17 mouse cellular contexts compared by ENCODE assay signal in genomic region chrX:73468752-73469151, GRCm38 (mm10). TPM values are rescaled to one million over a fixed set of nuclear protein-coding genes. Genes with fewer than 3 reads are reported as not detected.
DNase-seq lines count a peak whose midpoint lies in the region; ATAC-seq and TF ChIP-seq lines count a peak whose summit lies in the region.
"Had no signal": no experiment of that assay in that cellular context is flagged by ENCODE, and none has a peak within 500 bp of the region (broad histone marks: within the 10 kb centered on the region; RNA-seq: fewer than 3 reads in every experiment).

No protein-coding gene starts in this region.

- no peaks in the 10 kb centered on the region for H3K36me3 ChIP-seq in hindbrain, embryonic 10.5 days
- no peaks in the 10 kb centered on the region for H3K36me3 ChIP-seq in hindbrain, embryonic 14.5 days (replicated peaks; ENCODE audit: control insufficient read depth, insufficient read depth)
- no peaks in the 10 kb centered on the region for H3K36me3 ChIP-seq in lung, embryonic 16.5 days (ENCODE audit: control insufficient read depth, insufficient read depth, low read length)
- no peaks in the 10 kb centered on the region for H3K36me3 ChIP-seq in stomach, postnatal 0 days (ENCODE audit: control insufficient read depth, insufficient read depth, low read length)
- H3K36me3 ChIP-seq: hindbrain, embryonic 15.5 days had no signal

- H3K27ac ChIP-seq in hindbrain, embryonic 10.5 days, result 0 out of 2 replicates have a peak overlapping the region, but pooled peaks have one; percentile 12
- H3K27ac ChIP-seq in hindbrain, embryonic 14.5 days, result no peak overlapping the region
- H3K27ac ChIP-seq in lung, embryonic 16.5 days (ENCODE audit: low read length), result peak overlapping the region; percentile 71
- peak overlapping the region; percentile 100 for H3K27ac ChIP-seq in embryonic fibroblast, embryonic 13.5 days (ENCODE audit: insufficient read depth, low read length)
- H3K27ac ChIP-seq in stomach, postnatal 0 days (replicated peaks), result 0 out of 2 replicates have a peak overlapping the region, but pooled peaks have one; percentile 1
- H3K27ac ChIP-seq: hindbrain, embryonic 15.5 days; liver, embryonic 14.5 days had no signal

- H3K4me1 ChIP-seq in hindbrain, embryonic 10.5 days (replicated peaks), result no peaks in the 10 kb centered on the region
- no peaks in the 10 kb centered on the region for H3K4me1 ChIP-seq in hindbrain, embryonic 14.5 days (replicated peaks; ENCODE audit: control insufficient read depth, insufficient read depth, low read length)
- H3K4me1 ChIP-seq in lung, embryonic 16.5 days (replicated peaks; ENCODE audit: control insufficient read depth, insufficient read depth, low read length), result peaks cover 14% of the 10 kb centered on the region
- H3K4me1 ChIP-seq in embryonic fibroblast, embryonic 13.5 days (ENCODE audit: control insufficient read depth, insufficient read depth, low read length), result peaks cover 29% of the 10 kb centered on the region
- no peaks in the 10 kb centered on the region for H3K4me1 ChIP-seq in stomach, postnatal 0 days (replicated peaks; ENCODE audit: control insufficient read depth, insufficient read depth)
- H3K4me1 ChIP-seq: hindbrain, embryonic 15.5 days had no signal

- 100% methylated on average over 1 of the region's 1 CpGs for WGBS in hindbrain, embryonic 10.5 days
- WGBS in hindbrain, embryonic 14.5 days, result 71% methylated on average over 1 of the region's 1 CpGs
- WGBS in lung, embryonic 16.5 days, result 38% methylated on average over 1 of the region's 1 CpGs
- WGBS in stomach, postnatal 0 days, result no CpG with 5 or more reads among the region's 1 CpGs

- no peak overlapping the region for H3K4me2 ChIP-seq in hindbrain, embryonic 14.5 days (replicated peaks)
- no peak overlapping the region for H3K4me2 ChIP-seq in lung, embryonic 16.5 days (ENCODE audit: low read depth, low read length)
- H3K4me2 ChIP-seq in stomach, postnatal 0 days (replicated peaks; ENCODE audit: low read depth), result no peak overlapping the region
- H3K4me2 ChIP-seq: hindbrain, embryonic 15.5 days had no signal

- no peak for TF ChIP-seq EP300 in stomach, postnatal 0 days (optimal IDR thresholded peaks at IDR 0.05)

- DNase-seq in hindbrain, embryonic 10.5 days (ENCODE audit: low spot score), result no peak
- DNase-seq in hindbrain, embryonic 14.5 days (ENCODE audit: low spot score), result no peak
- DNase-seq in lung, postnatal 25 days (ENCODE audit: low spot score), result no peak
- no peak for DNase-seq in stomach, postnatal 0 days (ENCODE audit: low spot score)
- DNase-seq: adrenal gland, adult 2 months; kidney, postnatal 10 days; layer of hippocampus, postnatal 36 days; right cerebral cortex, postnatal 25 days; thymus, postnatal 4 days had no signal

- TF ChIP-seq POLR2A in embryonic fibroblast, embryonic 13.5 days (IDR thresholded peaks at IDR 0.05; ENCODE audit: low read depth, low read length), result no peak

- H3K9me3 ChIP-seq in hindbrain, embryonic 10.5 days, result no peaks in the 10 kb centered on the region
- H3K9me3 ChIP-seq in hindbrain, embryonic 14.5 days (ENCODE audit: control insufficient read depth, low read length), result no peaks in the 10 kb centered on the region
- H3K9me3 ChIP-seq in lung, embryonic 16.5 days (ENCODE audit: control insufficient read depth, low read length), result no peaks in the 10 kb centered on the region
- H3K9me3 ChIP-seq in stomach, postnatal 0 days (ENCODE audit: control insufficient read depth, low read length), result no peaks in the 10 kb centered on the region
- H3K9me3 ChIP-seq: hindbrain, embryonic 15.5 days had no signal

- H3K9ac ChIP-seq in hindbrain, embryonic 14.5 days, result no peak overlapping the region
- H3K9ac ChIP-seq in lung, embryonic 16.5 days (ENCODE audit: low read length), result no peak overlapping the region; the same call in 1 of the 2 replicates
- no peak overlapping the region for H3K9ac ChIP-seq in stomach, postnatal 0 days (ENCODE audit: low read length)
- H3K9ac ChIP-seq: hindbrain, embryonic 15.5 days; liver, embryonic 14.5 days had no signal

- no peak for ATAC-seq in hindbrain, embryonic 14.5 days (ENCODE audit: low FRiP score)
- ATAC-seq in lung, embryonic 16.5 days (ENCODE audit: low read depth), result peak; percentile 8; the same call in 1 of the 2 replicates
- no peak for ATAC-seq in stomach, postnatal 0 days (ENCODE audit: low FRiP score, low TSS enrichment)
- no peak for ATAC-seq in megakaryocyte-erythroid progenitor cell, adult 5-6 weeks (replicated peaks; ENCODE audit: low FRiP score, low TSS enrichment, poor library complexity, severe bottlenecking)
- ATAC-seq: Patski had no signal

- H3K27me3 ChIP-seq in hindbrain, embryonic 10.5 days (ENCODE audit: insufficient read depth, poor library complexity, severe bottlenecking), result peaks cover 34% of the 10 kb centered on the region
- no peaks in the 10 kb centered on the region for H3K27me3 ChIP-seq in hindbrain, embryonic 14.5 days (ENCODE audit: control insufficient read depth, insufficient read depth, low read length)
- no peaks in the 10 kb centered on the region for H3K27me3 ChIP-seq in lung, embryonic 16.5 days (ENCODE audit: control insufficient read depth, insufficient read depth, low read depth, low read length)
- H3K27me3 ChIP-seq in stomach, postnatal 0 days (ENCODE audit: control insufficient read depth, insufficient read depth, low read length), result no peaks in the 10 kb centered on the region
- H3K27me3 ChIP-seq: hindbrain, embryonic 15.5 days; Patski had no signal

- H3K4me3 ChIP-seq in hindbrain, embryonic 10.5 days, result no peak overlapping the region
- H3K4me3 ChIP-seq in hindbrain, embryonic 14.5 days (replicated peaks; ENCODE audit: low read length), result no peak overlapping the region
- H3K4me3 ChIP-seq in lung, embryonic 16.5 days (ENCODE audit: low read length), result no peak overlapping the region
- no peak overlapping the region for H3K4me3 ChIP-seq in embryonic fibroblast, embryonic 13.5 days (ENCODE audit: insufficient read depth, low read length)
- H3K4me3 ChIP-seq in stomach, postnatal 0 days (ENCODE audit: low read depth, low read length), result no peak overlapping the region
- H3K4me3 ChIP-seq: hindbrain, embryonic 15.5 days; myocyte had no signal

- no peak for TF ChIP-seq CTCF in embryonic fibroblast, embryonic 13.5 days (IDR thresholded peaks at IDR 0.05; ENCODE audit: borderline replicate concordance, insufficient read depth, low read length)
- TF ChIP-seq CTCF in stomach, postnatal 0 days (IDR thresholded peaks at IDR 0.05; ENCODE audit: low read depth), result no peak

RNA-seq across cellular contexts. Expression of gene Haus7, which starts 9.9 kb away (rescaled TPM):
- polyA plus RNA-seq in hindbrain, embryonic 10.5 days (2016; fragmentation: Nextera tagmentation; extraction: Ambion mirVana), result 79.7 and 81.4 TPM in 2 replicates
- 59.8 and 66.9 TPM in 2 replicates for polyA plus RNA-seq in hindbrain, embryonic 14.5 days (2014; fragmentation: Nextera tagmentation; extraction: Ambion mirVana)
- polyA plus RNA-seq in lung, embryonic 16.5 days (2015; fragmentation: Nextera tagmentation; extraction: Ambion mirVana), result 54.2 and 54.4 TPM in 2 replicates
- polyA plus RNA-seq in embryonic fibroblast, embryonic 13.5 days (2011; ENCODE audit: insufficient read length, low read depth, missing spikeins), result 25.2 and 33.5 TPM in 2 replicates
- polyA plus RNA-seq in stomach, postnatal 0 days (2015; fragmentation: Nextera tagmentation; extraction: Ambion mirVana), result 35.7 and 36.6 TPM in 2 replicates
- 37.5 and 56.0 TPM in 2 replicates for total RNA-seq in megakaryocyte-erythroid progenitor cell, adult 5-6 weeks (2014; fragmentation: Nextera tagmentation)
- 81.1 and 85.6 TPM in 2 replicates for total RNA-seq in megakaryocyte-erythroid progenitor cell, adult 5-6 weeks (2017)

RNA-seq across cellular contexts. Expression of gene Bgn, which starts 14.7 kb away (rescaled TPM):
- polyA plus RNA-seq in hindbrain, embryonic 10.5 days (2016; fragmentation: Nextera tagmentation; extraction: Ambion mirVana), result 17.0 and 24.3 TPM in 2 replicates
- 35.0 and 40.7 TPM in 2 replicates for polyA plus RNA-seq in hindbrain, embryonic 14.5 days (2014; fragmentation: Nextera tagmentation; extraction: Ambion mirVana)
- 206 and 225 TPM in 2 replicates for polyA plus RNA-seq in lung, embryonic 16.5 days (2015; fragmentation: Nextera tagmentation; extraction: Ambion mirVana)
- polyA plus RNA-seq in embryonic fibroblast, embryonic 13.5 days (2011; ENCODE audit: insufficient read length, low read depth, missing spikeins), result 6,335 and 6,763 TPM in 2 replicates
- polyA plus RNA-seq in stomach, postnatal 0 days (2015; fragmentation: Nextera tagmentation; extraction: Ambion mirVana), result 88.0 and 89.2 TPM in 2 replicates
- total RNA-seq in megakaryocyte-erythroid progenitor cell, adult 5-6 weeks (2014; fragmentation: Nextera tagmentation), result 5.3 TPM in 1 of 2 replicates, not detected in the other
- total RNA-seq in megakaryocyte-erythroid progenitor cell, adult 5-6 weeks (2017), result 0.50 and 2.4 TPM in 2 replicates
- total RNA-seq: CH12.LX had no signal

RNA-seq across cellular contexts. Expression of gene Trex2, which starts 33.6 kb away (rescaled TPM):
- polyA plus RNA-seq in hindbrain, embryonic 10.5 days (2016; fragmentation: Nextera tagmentation; extraction: Ambion mirVana), result 0.16 TPM in 1 of 2 replicates, not detected in the other
- polyA plus RNA-seq in hindbrain, embryonic 14.5 days (2014; fragmentation: Nextera tagmentation; extraction: Ambion mirVana), result not detected in 2 replicates
- polyA plus RNA-seq in lung, embryonic 16.5 days (2015; fragmentation: Nextera tagmentation; extraction: Ambion mirVana), result not detected in 2 replicates
- not detected in 2 replicates for polyA plus RNA-seq in embryonic fibroblast, embryonic 13.5 days (2011; ENCODE audit: insufficient read length, low read depth, missing spikeins)
- polyA plus RNA-seq in stomach, postnatal 0 days (2015; fragmentation: Nextera tagmentation; extraction: Ambion mirVana), result 98.8 and 103 TPM in 2 replicates
- not detected in 2 replicates for total RNA-seq in megakaryocyte-erythroid progenitor cell, adult 5-6 weeks (2014; fragmentation: Nextera tagmentation)
- total RNA-seq in megakaryocyte-erythroid progenitor cell, adult 5-6 weeks (2017), result not detected in 2 replicates
- total RNA-seq: adrenal gland, adult 2 months; CH12.LX; layer of hippocampus, postnatal 36 days had no signal
- polyA plus RNA-seq: hindbrain, embryonic 15.5 days; liver, embryonic 14.5 days; myocyte; Patski had no signal

RNA-seq across cellular contexts. Expression of gene Atp2b3, which starts 34.1 kb away (rescaled TPM):
- 0.21 and 0.42 TPM in 2 replicates for polyA plus RNA-seq in hindbrain, embryonic 10.5 days (2016; fragmentation: Nextera tagmentation; extraction: Ambion mirVana)
- 8.4 and 9.5 TPM in 2 replicates for polyA plus RNA-seq in hindbrain, embryonic 14.5 days (2014; fragmentation: Nextera tagmentation; extraction: Ambion mirVana)
- 0.11 TPM in 1 of 2 replicates, not detected in the other for polyA plus RNA-seq in lung, embryonic 16.5 days (2015; fragmentation: Nextera tagmentation; extraction: Ambion mirVana)
- not detected in 2 replicates for polyA plus RNA-seq in embryonic fibroblast, embryonic 13.5 days (2011; ENCODE audit: insufficient read length, low read depth, missing spikeins)
- 0.07 and 0.12 TPM in 2 replicates for polyA plus RNA-seq in stomach, postnatal 0 days (2015; fragmentation: Nextera tagmentation; extraction: Ambion mirVana)
- total RNA-seq in megakaryocyte-erythroid progenitor cell, adult 5-6 weeks (2014; fragmentation: Nextera tagmentation), result not detected in 2 replicates
- not detected in 2 replicates for total RNA-seq in megakaryocyte-erythroid progenitor cell, adult 5-6 weeks (2017)
- total RNA-seq: CH12.LX had no signal
- polyA plus RNA-seq: liver, embryonic 14.5 days had no signal

RNA-seq across cellular contexts. Expression of gene Zfp92, which starts 57.9 kb away (rescaled TPM):
- 0.10 and 0.17 TPM in 2 replicates for polyA plus RNA-seq in hindbrain, embryonic 10.5 days (2016; fragmentation: Nextera tagmentation; extraction: Ambion mirVana)
- 1.1 and 1.5 TPM in 2 replicates for polyA plus RNA-seq in hindbrain, embryonic 14.5 days (2014; fragmentation: Nextera tagmentation; extraction: Ambion mirVana)
- 0.13 and 0.14 TPM in 2 replicates for polyA plus RNA-seq in lung, embryonic 16.5 days (2015; fragmentation: Nextera tagmentation; extraction: Ambion mirVana)
- not detected in 2 replicates for polyA plus RNA-seq in embryonic fibroblast, embryonic 13.5 days (2011; ENCODE audit: insufficient read length, low read depth, missing spikeins)
- 0.10 TPM in 2 replicates for polyA plus RNA-seq in stomach, postnatal 0 days (2015; fragmentation: Nextera tagmentation; extraction: Ambion mirVana)
- 0.04 TPM in 1 of 2 replicates, not detected in the other for total RNA-seq in megakaryocyte-erythroid progenitor cell, adult 5-6 weeks (2014; fragmentation: Nextera tagmentation)
- not detected in 2 replicates for total RNA-seq in megakaryocyte-erythroid progenitor cell, adult 5-6 weeks (2017)
- polyA plus RNA-seq: myocyte had no signal

Comparison
In these comparisons a context has a peak if more than half of its experiments do, and no peak if none do; other contexts are left out.
1. RNA of gene Bgn, which starts 14.7 kb away (polyA plus RNA-seq): 6,335 to 6,763 TPM in embryonic fibroblast, embryonic 13.5 days; 206 to 225 TPM in lung, embryonic 16.5 days, 88.0 to 89.2 TPM in stomach, postnatal 0 days, 35.0 to 40.7 TPM in hindbrain, embryonic 14.5 days and 17.0 to 24.3 TPM in hindbrain, embryonic 10.5 days; every median in the first group is over 10 times any median in the second.
2. RNA of gene Trex2, which starts 33.6 kb away (polyA plus RNA-seq): 98.8 to 103 TPM in stomach, postnatal 0 days; 0.16 TPM in hindbrain, embryonic 10.5 days, not detected in hindbrain, embryonic 14.5 days, not detected in lung, embryonic 16.5 days and not detected in embryonic fibroblast, embryonic 13.5 days; every median in the first group is over 10 times any median in the second.